Mouse (Mus musculus) mouse trophoblast stem cell (cell line): Measurements from ENCODE around the gene Satb2.
"Not testable (repeated sequence)": the region's sequence is repeated elsewhere in the genome, so short reads cannot be mapped to it uniquely, and the experiment has no call there.

Experiments used
- in situ Hi-C, 2 experiments: fragments of 300-500 bp; cut with MseI, MboI; formaldehyde crosslinking; loops; 2 replicates in 1 of 2; 3 replicates in 1 of 2; pipeline ENCODE4 v1.15.1; 2025

The Satb2 gene

DNA sequence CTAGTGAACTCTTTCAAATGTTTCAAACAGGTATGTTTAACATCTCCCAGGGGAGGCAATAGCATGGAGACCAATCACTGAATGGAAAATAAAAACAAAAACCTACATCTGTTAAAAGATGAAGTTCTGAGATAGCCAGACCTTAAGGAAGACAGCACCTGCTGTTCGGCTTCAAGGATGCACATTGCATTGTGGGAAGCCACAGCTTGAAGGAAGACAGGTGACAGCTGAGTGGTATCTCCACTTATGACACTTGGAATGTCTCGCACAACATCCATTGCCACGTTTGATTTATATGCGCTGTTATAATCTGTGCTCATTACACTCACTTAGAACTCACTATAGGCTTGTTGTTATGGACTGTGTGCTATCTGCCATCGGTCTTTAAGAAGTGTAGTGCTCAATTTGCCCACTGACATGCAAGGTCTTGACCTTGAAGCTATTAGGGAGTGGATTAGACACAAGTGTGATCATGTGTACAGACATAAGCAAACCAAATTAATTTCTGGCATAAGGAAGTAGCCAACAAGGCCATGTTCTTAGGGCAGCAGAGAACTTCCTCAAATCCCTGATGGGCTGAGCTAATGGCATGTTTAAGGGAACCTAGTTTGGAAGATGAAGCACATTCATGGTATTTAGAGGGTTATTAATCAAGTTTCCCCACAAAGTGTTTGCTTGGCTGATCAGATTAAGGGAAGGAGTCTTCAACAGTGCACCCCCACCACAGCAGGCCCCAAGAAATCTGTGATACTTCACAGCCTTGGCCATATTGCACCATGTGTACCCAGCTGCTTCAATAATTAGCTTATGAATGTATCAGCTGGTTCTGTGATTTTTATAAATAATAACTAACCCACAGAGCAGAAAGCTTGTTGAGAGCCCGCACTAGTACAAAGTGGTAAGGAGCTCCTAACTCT, 144.2 kb downstream of the Satb2 start:
- in situ Hi-C loops = no loop called here

DNA sequence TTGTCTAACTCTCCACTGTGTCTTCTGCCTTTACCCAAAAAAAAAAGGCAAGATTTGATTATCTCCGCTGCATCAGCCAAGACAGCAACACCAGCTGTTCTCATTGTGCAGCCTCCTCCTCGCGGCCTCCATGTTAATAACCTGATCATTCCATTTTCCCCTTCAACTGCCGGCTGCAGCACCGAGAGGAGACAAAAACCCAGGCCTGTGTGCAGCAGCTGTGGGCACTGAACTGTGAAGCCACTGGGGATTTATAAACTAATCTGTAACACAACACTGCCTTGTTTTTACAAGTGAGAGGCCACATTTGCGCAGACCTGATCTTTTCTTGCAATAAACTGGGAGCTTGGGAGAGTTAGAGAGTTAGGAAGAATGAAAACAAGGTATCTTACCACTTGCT, 145.1 kb downstream of the Satb2 start:
- in situ Hi-C loops = no loop called here

DNA sequence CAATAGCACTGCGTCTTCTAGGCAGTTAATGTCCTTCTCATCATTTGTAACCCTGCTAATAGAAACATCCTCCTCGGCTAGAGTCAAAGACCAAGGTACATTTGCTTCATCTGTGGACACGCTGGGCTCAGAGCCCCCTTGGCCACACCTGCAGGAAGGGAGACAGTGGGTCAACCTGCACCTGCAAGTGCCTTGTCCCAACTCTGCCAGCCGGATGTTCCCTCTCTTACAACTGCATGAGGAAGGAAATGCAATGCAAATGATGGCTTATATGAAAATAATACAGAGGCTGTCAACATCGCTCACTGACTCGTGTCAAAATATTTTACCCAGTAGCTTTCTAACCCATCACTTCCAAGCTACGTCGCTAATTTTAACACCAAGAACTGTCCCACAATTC, 145.7 kb downstream of the Satb2 start:
- in situ Hi-C loops = no loop called here

DNA sequence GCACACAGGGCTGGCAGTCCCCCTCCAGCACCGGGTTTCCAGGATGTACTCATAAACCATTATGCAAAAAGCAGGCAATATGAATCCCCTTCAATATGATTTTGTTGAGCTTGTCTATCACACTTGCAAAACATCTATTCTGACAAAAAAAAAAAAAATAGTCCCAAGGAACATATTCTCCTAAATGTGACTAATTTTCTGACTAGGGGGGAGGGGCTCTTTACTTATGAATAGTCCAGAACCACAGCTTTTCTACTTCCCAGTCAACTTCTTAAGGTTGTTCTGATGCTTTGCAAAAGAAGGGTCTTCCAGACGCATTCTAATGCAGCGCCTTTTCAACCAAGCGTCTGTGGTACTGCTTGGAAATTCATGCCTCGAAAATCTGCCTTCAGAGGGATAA, 155.7 kb downstream of the Satb2 start:
- in situ Hi-C loops = no loop called here

DNA sequence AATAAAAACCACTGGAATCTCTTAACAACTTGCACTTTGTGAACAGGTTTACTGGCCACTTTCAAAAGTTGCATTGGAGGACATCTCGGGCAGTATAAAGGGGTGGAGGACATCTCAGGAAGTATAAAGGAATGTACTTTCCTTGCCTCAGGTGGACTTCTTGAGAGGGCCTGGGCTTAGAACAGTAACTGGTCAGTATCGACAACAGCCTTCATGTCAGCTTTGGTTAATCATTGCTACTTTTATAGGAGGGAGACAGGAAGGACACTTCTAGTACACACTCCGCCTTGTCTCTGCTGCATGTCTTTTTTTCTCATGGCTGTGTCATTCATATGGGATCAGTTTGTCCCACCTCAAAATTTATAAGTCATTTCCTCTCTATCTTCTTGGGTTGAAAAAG, 156.4 kb downstream of the Satb2 start:
- in situ Hi-C loops = no loop called here

DNA sequence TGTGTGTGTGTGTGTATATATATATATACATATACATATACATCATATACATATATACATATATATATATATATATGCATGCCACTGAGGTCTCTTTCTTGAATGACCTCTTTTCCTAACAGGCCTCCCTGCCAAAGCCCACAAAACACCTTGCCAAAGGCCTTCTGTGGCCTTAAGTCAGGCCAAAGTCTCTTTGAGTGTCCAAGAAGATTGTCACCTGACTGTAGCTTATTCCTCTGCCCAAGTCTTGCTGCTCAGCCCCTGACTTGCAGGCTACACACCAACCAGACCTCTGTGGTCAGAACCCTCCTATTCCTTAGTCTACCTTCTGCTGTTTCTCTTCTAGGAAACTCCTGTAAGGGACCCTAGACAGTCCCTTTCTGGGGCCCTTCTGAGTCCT, 164.9 kb downstream of the Satb2 start:
- in situ Hi-C loops = no loop called here

DNA sequence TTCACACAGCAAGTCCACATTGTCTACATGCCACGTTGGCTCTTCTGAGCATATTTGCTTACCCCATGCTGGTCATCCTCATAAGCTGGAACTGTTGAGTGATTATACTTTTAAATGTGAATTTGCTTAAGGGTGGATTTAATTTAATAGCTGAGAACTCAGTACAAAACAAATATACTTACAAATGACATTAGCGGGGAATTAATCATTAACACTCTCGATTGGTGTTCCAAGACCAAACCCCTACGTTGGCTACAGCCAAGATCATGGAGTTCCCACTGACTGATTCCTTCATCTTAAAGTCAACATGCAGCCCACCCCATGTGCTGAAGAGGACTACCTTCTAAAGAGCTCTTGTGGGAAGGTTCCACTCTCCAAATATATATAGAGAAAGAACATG, 165.5 kb downstream of the Satb2 start:
- in situ Hi-C loops = no loop called here

DNA sequence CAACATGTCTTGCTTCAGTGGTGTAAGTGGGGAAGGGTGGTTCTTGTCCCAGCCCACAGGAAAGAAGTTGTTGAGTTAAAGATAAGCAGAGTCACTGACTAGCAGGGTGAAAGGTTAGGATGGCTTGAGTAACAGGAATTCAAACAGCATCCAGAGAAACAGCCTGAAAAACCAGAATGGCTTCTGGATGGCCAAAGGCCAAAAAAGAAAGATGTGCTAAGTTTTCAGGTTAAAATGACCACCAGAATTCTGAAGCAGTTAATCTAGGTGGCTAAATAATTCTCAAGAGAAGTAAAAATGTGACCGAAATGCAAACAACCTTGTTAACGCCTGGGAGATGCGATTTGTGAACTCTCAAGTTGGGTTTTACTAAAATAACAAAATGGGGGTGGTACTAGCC, 167.0 kb downstream of the Satb2 start:
- in situ Hi-C loops = no loop called here

DNA sequence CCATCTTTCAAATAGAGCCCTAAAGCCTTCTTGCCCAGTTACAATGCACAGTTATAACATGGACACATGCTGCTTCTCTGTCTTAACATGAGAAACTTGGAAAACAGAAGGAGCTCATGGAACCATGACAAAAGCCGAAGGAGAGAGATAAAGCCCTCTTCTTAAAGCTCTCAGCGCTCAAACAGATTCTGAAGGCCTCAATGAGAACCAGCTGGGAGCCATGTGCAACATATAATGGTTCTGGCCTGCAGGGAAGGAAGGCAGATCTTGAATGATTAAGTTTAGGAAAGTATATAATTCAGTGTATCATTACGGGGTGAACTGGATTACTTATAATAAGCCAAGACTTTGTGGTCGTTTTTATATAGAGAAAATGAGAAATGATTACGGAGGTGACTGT, 172.4 kb downstream of the Satb2 start:
- in situ Hi-C loops = no loop called here

DNA sequence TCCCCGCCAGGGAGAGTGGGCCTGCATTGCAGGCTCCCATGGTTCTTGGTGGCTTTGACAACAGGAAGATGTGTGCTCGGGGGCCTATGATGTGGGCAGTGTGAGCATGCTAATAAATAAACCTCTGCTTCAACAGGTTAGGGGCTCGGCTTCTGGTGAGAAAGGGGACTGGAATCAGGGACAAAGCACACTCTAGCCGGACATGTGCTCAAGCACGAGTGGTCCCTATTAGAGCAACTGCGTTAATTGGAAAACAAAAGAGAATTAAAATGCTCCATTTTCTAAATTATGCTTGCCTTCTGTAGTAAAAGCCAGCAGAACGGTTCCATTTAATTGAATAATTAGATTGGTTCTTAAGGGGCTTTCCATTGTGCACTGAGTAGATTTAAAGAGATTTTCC, 177.8 kb downstream of the Satb2 start:
- in situ Hi-C loops = no loop called here

DNA sequence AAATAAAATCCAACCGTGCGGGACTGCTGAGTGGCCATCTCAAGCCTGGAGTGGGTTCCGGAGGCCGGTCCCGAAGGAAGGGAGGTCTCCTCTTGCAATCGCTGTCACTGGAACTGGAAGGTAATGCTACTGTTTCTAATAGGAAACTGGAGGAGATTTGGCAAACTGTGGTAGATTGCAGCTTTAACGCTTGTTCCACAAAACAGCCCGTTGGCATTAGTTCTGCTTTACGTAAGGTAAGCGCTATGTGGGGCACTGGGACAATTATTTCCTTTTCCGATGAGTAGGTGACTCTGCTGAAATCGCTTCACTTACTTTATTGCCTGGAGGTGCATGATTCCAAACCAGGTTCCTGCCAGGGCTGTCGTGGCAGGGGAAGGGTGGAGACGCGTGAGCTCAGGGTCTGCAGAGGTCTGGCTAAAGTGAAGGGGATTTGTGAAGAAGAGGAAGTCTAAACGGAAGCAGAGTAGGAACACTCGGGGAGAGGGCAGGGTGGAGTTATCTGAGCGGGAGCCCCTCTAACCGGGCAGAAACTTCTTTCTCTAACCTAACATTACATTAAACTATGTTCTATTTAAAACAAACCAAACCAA, 183.3 kb downstream of the Satb2 start:
- in situ Hi-C loops = no loop called here

DNA sequence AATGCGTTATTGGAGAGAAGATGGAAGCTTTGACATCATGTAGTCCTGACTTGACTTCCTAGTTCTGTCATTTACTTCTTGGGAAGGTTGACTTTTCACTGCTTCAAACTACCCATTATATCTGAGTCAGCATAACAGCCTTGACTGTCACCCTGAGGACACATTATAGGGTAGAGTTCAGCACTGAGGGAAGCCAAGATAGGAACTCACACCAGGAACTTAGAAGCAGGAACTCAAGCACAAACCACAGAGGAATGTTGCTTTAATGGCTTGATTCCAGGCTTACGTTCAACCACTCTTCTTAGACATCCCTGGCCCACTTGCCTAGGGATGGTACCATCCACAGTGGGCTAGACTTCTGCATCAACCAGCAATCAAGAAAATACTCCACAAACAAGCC, 188.8 kb downstream of the Satb2 start:
- in situ Hi-C loops = no loop called here

DNA sequence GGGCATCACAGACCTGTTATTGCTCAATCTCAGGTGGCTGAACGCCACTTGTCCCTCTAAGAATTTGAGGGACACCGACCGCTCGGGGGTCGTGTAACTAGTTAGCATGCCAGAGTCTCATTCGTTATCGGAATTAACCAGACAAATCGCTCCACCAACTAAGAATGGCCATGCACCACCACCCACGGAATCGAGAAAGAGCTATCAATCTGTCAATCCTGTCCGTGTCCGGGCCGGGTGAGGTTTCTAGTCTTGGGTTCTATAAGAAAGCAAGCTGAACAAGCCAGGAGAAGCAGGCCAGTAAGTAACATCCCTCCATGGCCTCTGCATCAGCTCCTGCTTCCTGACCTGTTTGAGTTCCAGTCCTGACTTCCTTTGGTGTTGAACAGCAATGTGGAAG, 196.3 kb downstream of the Satb2 start:
- in situ Hi-C loops = not testable (repeated sequence)

DNA sequence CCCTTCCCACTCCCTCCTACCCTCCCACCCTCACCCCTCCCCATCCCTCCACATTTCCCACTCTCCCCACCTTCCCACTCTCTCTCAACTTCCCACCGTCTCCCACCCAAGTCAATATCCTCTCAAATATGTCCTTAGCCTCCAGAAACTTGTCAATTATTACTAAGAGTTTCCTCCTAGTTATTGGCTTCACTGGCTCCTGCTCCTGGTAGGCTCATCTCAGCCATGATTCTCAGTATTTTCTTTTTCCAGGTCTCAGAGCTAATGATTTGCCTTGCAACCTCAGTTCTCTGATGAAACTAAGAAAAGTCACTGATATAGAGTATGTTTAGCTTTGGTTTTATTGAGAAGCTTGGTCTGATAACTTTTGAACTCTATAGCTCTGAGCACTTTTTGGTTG, 214.2 kb downstream of the Satb2 start:
- in situ Hi-C loops = no loop called here

DNA sequence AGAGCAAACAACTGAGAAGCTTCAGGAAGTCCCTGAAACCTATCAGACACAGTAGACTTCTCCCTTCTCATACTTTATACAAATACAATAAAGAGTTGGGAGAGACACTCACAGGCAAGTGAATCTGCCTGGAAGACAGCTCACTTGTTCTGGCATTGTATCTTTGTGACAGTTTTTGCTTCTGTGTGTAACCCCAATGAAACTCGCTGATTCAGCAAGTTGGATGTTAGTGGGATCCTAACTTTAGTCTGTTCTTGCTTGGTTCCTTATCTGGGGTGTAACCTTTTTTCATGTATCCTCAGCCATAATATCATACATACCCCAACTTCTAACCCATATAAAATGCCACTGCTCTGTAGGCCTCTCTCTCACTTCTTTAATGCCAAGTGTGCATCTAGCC, 216.9 kb downstream of the Satb2 start:
- in situ Hi-C loops = no loop called here

DNA sequence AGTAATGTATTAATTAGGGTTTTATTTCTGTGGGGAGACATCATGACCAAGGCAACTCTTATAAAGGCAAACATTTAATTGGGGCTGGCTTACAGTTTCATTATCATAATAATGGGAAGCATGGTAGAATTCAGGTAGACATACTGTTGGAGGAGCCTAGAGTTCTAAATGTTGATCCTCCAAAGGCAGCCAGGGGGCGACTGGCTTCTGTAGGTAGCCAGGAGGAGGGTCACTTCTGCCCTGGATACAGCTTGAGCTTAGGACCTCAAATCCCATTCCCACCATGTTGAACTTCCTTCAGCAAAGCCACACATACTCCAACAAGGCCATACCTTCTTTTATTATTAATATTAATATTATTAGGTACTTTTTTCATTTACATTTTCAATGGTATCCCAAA, 225.2 kb downstream of the Satb2 start:
- in situ Hi-C loops = no loop called here

DNA sequence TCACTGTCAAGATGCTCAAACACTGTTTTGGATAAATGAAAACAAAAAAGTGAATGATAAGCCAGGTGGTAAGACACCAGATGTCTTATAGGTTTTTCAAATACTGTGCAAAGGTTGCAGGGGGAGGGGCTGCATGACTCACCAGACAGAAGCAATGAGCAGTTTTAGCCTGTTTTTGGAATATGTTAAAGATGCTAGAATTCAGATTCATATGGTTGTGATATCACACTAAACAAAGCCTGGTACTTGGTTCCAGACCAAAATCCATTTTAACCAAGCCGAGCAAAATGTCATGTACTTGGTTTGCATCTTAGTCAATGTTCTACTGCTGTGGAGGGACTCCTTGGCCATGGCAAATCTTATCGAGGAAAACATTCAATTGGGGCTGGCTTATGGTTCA, 227.8 kb downstream of the Satb2 start:
- in situ Hi-C loops = no loop called here

DNA sequence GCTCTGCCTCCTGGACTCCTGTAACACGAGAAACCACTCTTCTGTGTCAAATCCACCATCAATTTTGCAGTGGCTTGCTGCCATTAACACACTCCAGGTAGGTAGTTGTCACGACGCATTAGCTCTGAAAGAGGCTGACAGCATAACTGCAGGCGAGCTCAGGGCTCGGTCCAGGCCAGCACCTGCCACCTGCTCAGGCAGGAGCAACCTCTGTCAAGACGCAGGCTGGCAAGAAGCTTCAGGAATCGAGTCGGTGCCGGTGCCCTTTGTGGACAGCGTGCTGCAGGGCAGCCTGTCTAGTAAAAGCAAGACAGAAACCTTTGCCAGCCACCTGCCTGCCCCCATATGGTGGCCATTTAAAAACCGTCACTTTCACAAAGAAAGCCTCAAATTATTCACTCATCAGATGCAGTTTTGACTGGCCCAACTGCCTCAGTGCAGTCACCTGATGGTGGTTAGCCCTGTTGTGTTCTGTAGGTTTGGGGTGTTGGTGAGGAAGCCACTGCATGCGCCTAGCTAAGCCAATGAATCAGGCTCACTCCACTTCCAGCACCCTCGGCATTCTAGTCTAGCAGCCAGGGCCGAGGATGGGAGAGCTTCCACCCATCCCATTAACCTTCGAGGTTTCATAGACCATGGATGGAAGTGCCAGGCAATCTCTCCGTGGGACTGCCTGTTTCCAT, 228.7 kb downstream of the Satb2 start:
- in situ Hi-C loops = no loop called here

DNA sequence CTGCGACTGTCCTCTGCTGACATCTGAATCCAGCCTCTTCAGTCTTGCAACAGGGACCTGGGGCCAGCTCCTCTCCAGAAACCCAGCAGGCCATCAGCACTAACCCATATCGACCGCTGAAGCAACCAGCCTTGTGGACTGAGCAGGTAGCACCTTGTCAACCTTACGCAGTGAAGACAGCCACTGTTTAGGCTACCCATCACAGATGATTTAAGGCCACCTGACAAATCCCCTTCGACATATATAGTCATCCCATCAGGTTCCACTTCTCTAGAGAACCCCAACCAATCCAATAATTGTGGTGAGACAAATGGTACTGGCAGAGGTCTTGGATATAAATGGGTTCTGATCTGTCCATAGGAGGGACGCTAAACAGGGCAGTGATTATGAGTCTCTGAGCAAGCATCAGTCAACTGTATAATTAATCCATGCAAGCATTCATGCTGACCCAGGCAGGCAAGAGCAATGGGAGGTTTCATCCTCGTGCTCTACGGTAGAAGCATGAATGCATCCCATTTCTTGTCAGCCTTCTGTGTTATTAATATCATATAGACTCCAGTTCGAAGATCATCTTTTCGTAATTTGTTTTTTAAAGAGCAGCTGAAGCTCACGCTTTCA, 229.5 kb downstream of the Satb2 start:
- in situ Hi-C loops = no loop called here
